Mouse (Mus musculus) monocyte, adult 5-6 weeks (primary cell): ENCODE data around the gene Itgae. TPM values are rescaled to one million over a fixed set of nuclear protein-coding genes. Genes with fewer than 3 reads are reported as not detected.

Source experiments
- ATAC-seq: fragments of 153-309, 156-312 bp; replicated peaks from 2 replicates; pipeline ENCODE4 v1.8.0; 2017; ENCODE audit warnings: mild to moderate bottlenecking; ENCODE audit not compliant: low TSS enrichment, insufficient number of reproducible peaks, severe bottlenecking, poor library complexity, low FRiP score
- total RNA-seq: library from RNA; stranded (forward); fragments of 200-1000, 200-491, 200-594 nt; gene quantifications from 3 replicates; pipeline ENCODE4 v1.2.3, GENCODE M21; 2017

Itgae gene
- total RNA-seq, 1 experiment from 2014 or later, result 1.7 TPM

DNA sequence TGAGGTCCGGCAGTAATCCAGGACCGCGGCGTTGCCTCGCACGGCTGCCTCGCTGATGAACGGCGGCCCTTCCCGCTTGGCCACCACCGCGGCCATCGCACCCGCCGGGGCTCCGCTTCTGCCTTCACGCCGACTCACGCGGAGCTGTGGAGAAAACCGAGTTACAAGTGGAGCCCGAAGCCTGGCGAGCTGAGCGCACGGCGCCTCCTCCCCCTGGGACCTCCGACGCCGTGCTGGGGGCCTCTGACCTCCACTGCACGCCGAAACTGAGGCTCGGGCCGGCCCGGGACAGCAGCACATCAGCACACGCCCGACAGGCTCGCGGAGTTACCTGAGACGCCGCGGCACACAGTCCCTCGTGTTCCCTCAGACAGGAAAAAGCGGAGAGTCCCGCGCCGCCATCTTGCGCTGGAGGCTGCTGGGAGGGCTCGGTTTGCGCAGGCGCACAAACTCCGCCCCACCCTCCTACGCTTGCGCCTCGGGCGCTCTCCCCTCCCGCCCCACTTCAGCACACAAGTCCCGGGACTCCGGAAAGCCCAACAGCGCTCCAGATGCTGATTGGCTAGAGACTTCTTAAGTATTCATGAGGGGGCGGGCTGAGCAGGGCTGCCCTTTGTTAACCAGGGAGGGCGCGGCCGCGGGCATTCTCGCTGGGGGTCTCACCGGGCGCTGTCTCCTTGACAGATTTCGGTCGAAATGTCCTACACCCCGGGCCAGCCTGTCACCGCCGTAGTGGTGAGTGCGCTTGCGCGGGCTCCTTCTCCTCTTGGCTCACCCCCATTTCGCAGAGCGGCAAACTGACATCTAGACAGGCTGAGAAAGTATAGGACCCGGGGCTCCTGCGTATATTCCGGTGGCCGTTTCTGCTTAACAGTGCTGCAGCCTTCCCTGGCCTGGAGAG, 86.5 kb downstream of the Itgae start, which contains the start of the genes Emc6 and Tax1bp3:
Emc6 (minus strand) TSS at position 430 of the 901 bp plus-strand sequence.
Tax1bp3 (plus strand) TSS at position 476 of the 901 bp plus-strand sequence.
- peak; percentile 94 for ATAC-seq

GRCm38 (mm10) chr11:73177509-73177875, 87.1 kb downstream of the Itgae start:
- ATAC-seq, result no peak

GRCm38 (mm10) chr11:73177895-73178294, 87.5 kb downstream of the Itgae start:
- ATAC-seq, result no peak

DNA sequence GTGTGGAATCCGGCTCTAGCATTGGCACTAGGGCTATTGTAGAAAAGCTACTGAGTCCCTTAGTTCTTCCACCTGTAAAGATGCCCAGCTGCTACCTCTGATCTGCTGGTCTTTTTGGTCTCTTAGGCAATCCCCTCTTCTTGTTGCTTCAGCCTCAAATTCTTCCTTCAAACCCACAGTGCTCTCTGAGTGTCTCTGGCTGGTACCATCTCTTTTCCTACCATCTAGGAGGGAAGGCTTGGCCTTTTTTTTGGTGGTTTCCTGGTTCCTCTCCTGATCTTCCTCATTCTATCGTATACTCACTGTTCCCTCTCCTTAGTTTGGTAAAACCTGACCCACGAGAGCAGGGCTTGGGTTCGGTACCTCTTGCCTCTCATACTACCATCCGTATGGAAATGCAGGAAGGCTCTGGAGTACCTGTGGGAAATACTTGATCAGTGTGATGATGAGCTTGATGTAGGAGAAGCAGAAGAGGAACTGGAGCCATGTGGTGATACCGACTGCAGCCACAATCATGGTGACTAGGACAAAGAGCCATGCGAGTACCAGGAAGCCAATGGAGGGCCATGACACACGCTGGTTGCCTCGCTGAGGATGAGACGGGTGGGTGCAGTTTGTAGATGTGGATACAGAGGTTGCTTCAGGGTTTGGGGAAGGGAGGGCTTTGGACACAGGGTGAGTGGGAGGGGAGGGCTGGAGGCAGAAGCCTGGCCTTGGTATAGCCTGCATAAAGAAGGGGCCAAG, 95.7 kb downstream of the Itgae start:
- ATAC-seq, result peak; percentile 38

DNA sequence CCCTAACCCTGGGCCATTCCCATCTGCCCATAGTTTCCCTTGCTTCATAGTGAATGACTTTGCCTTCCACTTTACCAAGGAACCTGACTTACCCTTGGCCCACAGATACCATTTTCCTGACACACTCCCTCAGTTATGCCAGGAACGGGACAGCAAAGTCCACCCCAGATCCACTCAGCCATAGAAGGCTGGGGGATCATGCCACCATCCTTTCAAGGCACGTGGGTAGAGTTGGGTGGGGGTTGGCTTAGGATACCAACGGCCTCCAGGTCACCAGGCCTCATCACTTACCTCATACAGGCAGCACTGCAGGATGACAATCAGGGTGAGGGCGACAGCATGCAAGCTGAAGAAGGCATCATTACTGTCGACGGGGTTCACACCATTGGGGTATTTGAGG, 96.8 kb downstream of the Itgae start:
- ATAC-seq, result no peak

GRCm38 (mm10) chr11:73193047-73193446, 102.7 kb downstream of the Itgae start:
- ATAC-seq, result peak; percentile 48

DNA sequence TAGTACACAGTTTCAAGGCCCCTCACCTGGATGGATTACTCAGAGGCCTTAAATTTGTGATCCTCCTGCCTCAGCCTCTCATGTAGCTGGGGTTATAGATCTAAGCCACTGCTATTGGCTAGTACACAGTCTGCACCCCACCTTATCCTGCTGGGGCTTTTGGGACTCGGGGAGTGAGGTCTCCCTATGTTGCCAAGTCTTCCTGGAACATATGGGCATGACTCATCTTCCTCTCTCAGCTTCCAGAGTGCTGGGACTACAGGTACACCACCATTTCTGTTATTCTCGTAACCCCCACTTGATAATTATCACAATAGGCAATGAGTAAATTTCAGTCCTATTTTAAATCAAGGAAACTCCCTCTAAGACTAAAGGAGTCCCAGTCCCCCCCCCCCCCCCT, 104.1 kb downstream of the Itgae start:
- no peak for ATAC-seq

Other genes starting within 250 kb of the Itgae start
- gene Atp2a3, start 129.4 kb upstream of the Itgae start, total RNA-seq, result 107 to 245 TPM (median 115 TPM) in 3 replicates
- gene P2rx1, start 91.5 kb upstream of the Itgae start, total RNA-seq, result 6.3 to 18.7 TPM (median 15.6 TPM) in 3 replicates
- gene Camkk1, start 71.6 kb upstream of the Itgae start, total RNA-seq, result 2.6 to 4.0 TPM (median 3.0 TPM) in 3 replicates
- 11.5 to 18.1 TPM (median 14.0 TPM) in 3 replicates for gene Ncbp3, start 42.8 kb upstream of the Itgae start, total RNA-seq
- 6.3 to 16.9 TPM (median 6.5 TPM) in 3 replicates for gene Haspin, start 47.7 kb downstream of the Itgae start, total RNA-seq
- 0.32 TPM in 1 of 3 replicates, not detected in the others for gene P2rx5, start 69.8 kb downstream of the Itgae start, total RNA-seq
- gene Emc6, start 86.5 kb downstream of the Itgae start, total RNA-seq, result 28.3 to 33.4 TPM (median 32.5 TPM) in 3 replicates
- gene Tax1bp3, start 86.5 kb downstream of the Itgae start, total RNA-seq, result 14.2 to 15.7 TPM (median 14.6 TPM) in 3 replicates
- gene Ctns, start 108.5 kb downstream of the Itgae start, total RNA-seq, result 15.6 to 19.4 TPM (median 18.2 TPM) in 3 replicates
- gene Shpk, start 108.9 kb downstream of the Itgae start, total RNA-seq, result 0.64 to 3.0 TPM (median 1.2 TPM) in 3 replicates
- not detected in 3 replicates for gene Trpv1, start 143.7 kb downstream of the Itgae start, total RNA-seq
- gene Trpv3, start 176.8 kb downstream of the Itgae start, total RNA-seq, result not detected in 3 replicates
- gene Aspa, start 239.0 kb downstream of the Itgae start, total RNA-seq, result 0.49 to 12.6 TPM (median 6.0 TPM) in 3 replicates
- gene Gm49340, start 239.2 kb downstream of the Itgae start, total RNA-seq, result not detected in 3 replicates
- not detected in 3 replicates for gene Spata22, start 239.2 kb downstream of the Itgae start, total RNA-seq